ENCODE assay signal across 8 mouse cellular contexts in the genomic region with DNA sequence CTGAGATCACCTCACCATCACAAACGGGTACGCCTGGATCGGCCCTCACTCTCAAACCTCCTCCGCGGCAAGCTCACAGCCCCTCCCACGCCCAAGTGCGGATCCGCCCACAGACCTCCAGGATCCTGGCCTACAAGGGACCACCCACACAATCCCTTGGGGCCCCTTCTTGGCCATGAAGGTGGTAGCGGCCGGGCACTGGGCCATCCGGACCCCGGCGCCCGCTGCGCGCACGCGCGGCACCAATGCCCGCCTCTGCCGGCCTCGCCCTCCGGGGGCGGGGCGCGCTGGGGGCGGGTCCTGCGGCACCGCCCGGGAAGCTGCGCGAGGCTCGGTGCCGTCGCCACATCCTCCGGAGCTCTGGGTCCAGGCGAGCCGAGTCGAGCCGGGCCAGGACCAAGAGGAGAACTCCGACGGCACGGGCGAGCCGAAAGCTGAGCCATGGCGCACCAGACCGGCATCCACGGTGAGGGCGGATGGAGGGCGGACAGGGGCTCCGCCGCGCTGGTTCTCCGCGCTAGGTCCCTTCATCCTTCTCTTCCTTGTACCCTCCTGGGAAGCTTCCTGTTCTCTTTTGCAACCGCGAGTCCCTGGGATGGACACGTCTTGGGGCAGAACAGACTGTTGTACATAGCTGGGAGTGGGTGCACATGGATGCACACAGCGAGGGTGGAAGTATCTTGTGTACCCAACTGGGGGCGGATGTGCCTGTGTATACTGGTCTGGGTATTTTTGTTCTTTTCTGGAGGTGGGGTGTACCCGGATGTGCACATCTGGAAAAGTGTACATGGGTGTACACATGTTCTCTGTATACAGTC. TPM values are rescaled to one million over a fixed set of nuclear protein-coding genes. Genes with fewer than 3 reads are reported as not detected.
DNase-seq lines count a peak whose midpoint lies in the region; ATAC-seq and TF ChIP-seq lines count a peak whose summit lies in the region.

A gene (plus strand): TSS at position 290 of the 818 bp plus-strand sequence.

- TF ChIP-seq CTCF in G1E (IDR thresholded peaks at IDR 0.05; ENCODE audit: low read depth, low read length), result no peak
- TF ChIP-seq CTCF in forebrain, postnatal 0 days (IDR thresholded peaks at IDR 0.05; ENCODE audit: low read depth), result no peak

- no peaks in the 10 kb centered on the region for H3K27me3 ChIP-seq in G1E (ENCODE audit: insufficient read depth, low read length)
- no peaks in the 10 kb centered on the region for H3K27me3 ChIP-seq in forebrain, postnatal 0 days (ENCODE audit: insufficient read depth, low read length)
- no peaks in the 10 kb centered on the region for H3K27me3 ChIP-seq in lung, embryonic 15.5 days

- peaks cover 77% of the 10 kb centered on the region for H3K4me1 ChIP-seq in G1E (ENCODE audit: insufficient read depth, low read depth, low read length)
- 0 out of 2 replicates have a peak, but pooled peaks cover 5% of the 10 kb centered on the region for H3K4me1 ChIP-seq in forebrain, postnatal 0 days (ENCODE audit: insufficient read depth)
- peaks cover 38% of the 10 kb centered on the region for H3K4me1 ChIP-seq in lung, embryonic 15.5 days

- peak within 1 kb of the TSS; percentile 61 for H3K4me2 ChIP-seq in forebrain, postnatal 0 days (ENCODE audit: low read depth)
- peak within 1 kb of the TSS; percentile 65 for H3K4me2 ChIP-seq in lung, embryonic 15.5 days

- H3K27ac ChIP-seq in forebrain, postnatal 0 days (ENCODE audit: low read depth, low read length), result peak within 1 kb of the TSS; percentile 69
- H3K27ac ChIP-seq in lung, embryonic 15.5 days, result peak within 1 kb of the TSS; percentile 57

- H3K4me3 ChIP-seq in G1E (ENCODE audit: low read depth, low read length), result peak within 1 kb of the TSS; percentile 83
- H3K4me3 ChIP-seq in forebrain, postnatal 0 days (ENCODE audit: low read depth, low read length), result peak within 1 kb of the TSS; percentile 68
- peak within 1 kb of the TSS; percentile 53 for H3K4me3 ChIP-seq in lung, embryonic 15.5 days

- peak within 1 kb of the TSS; percentile 80 for H3K9ac ChIP-seq in forebrain, postnatal 0 days
- peak within 1 kb of the TSS; percentile 68 for H3K9ac ChIP-seq in lung, embryonic 15.5 days

- WGBS in forebrain, postnatal 0 days, result 3% methylated on average over 50 of the region's 61 CpGs
- WGBS in lung, embryonic 15.5 days, result 2% methylated on average over 61 of the region's 61 CpGs

- peak; percentile 97 for DNase-seq in G1E (ENCODE audit: low spot score)
- peak; percentile 82 to 94 for DNase-seq in cerebellum, adult 18-20 months
- peak; percentile 92 for DNase-seq in forebrain, postnatal 0 days
- peak; percentile 94 for DNase-seq in heart, postnatal 4 days
- peak; percentile 82 to 87 for DNase-seq in layer of hippocampus, adult 8-10 months (ENCODE audit: low spot score in 2 of 2)
- DNase-seq in ovary, adult 18-20 months (ENCODE audit: low spot score), result peak; percentile 91
- peak; percentile 88 for DNase-seq in thymus, postnatal 0 days (ENCODE audit: low spot score)

- H3K36me3 ChIP-seq in G1E (replicated peaks), result peaks cover 39% of the 10 kb centered on the region
- 0 out of 2 replicates have a peak, but pooled peaks cover 3% of the 10 kb centered on the region for H3K36me3 ChIP-seq in forebrain, postnatal 0 days (ENCODE audit: insufficient read depth)
- no peaks in the 10 kb centered on the region for H3K36me3 ChIP-seq in lung, embryonic 15.5 days

- no peaks in the 10 kb centered on the region for H3K9me3 ChIP-seq in G1E (replicated peaks)
- H3K9me3 ChIP-seq in forebrain, postnatal 0 days (ENCODE audit: low read length), result no peaks in the 10 kb centered on the region
- no peaks in the 10 kb centered on the region for H3K9me3 ChIP-seq in lung, embryonic 15.5 days

- peak; percentile 73 for ATAC-seq in G1E (ENCODE audit: extremely low read depth, insufficient number of reproducible peaks, low FRiP score, poor library complexity, severe bottlenecking)
- ATAC-seq in forebrain, postnatal 0 days, result peak; percentile 92
- peak; percentile 87 for ATAC-seq in lung, embryonic 15.5 days (ENCODE audit: borderline replicate concordance, extremely low read depth, low FRiP score, low TSS enrichment)

RNA-seq across cellular contexts. Expression of the gene that starts here (rescaled TPM):
- total RNA-seq in G1E (2014; fragmentation: Nextera tagmentation), result 13.7 and 17.5 TPM in 2 replicates
- total RNA-seq in G1E (2017), result 35.7 and 51.5 TPM in 2 replicates
- polyA plus RNA-seq in G1E (2012), result 32.3 and 38.6 TPM in 2 replicates
- total RNA-seq in forebrain, postnatal 0 days (2014; rRNA removed), result 63.1 and 74.6 TPM in 2 replicates
- 50.9 and 55.6 TPM in 2 replicates for polyA plus RNA-seq in forebrain, postnatal 0 days (2015; fragmentation: Nextera tagmentation; extraction: Ambion mirVana)
- total RNA-seq in heart, postnatal 4 days (2021), result 10 to 100 TPM; 62.1 to 63.6 TPM
- 10 to 100 TPM; 53.5 to 61.3 (median 56.8) TPM for total RNA-seq in layer of hippocampus, adult 8-10 months (2022)
- polyA plus RNA-seq in lung, embryonic 15.5 days (2015; fragmentation: Nextera tagmentation; extraction: Ambion mirVana), result 73.7 and 76.4 TPM in 2 replicates
- polyA plus RNA-seq in thymus, postnatal 0 days (2015; fragmentation: Nextera tagmentation; extraction: Ambion mirVana), result 138 and 141 TPM in 2 replicates

Comparison
In these comparisons a context has a peak if more than half of its experiments do, and no peak if none do; other contexts are left out.
1. Peak in every context shown above with its lines: DNase-seq, ATAC-seq, H3K4me3 ChIP-seq and H3K27ac ChIP-seq.